Mouse (Mus musculus) layer of hippocampus, postnatal 25 days (tissue): ENCODE data around the gene H2afz. TPM values are rescaled to one million over a fixed set of nuclear protein-coding genes. Genes with fewer than 3 reads are reported as not detected.
"Not testable (repeated sequence)": the region's sequence is repeated elsewhere in the genome, so short reads cannot be mapped to it uniquely, and the experiment has no call there.

Source experiments
- DNase-seq, 2 experiments: peaks; one replicate each; pipeline ENCODE4 v3.0.0; 2022; ENCODE audit warnings: mixed read lengths in 2 of 2, low spot score in 1 of 2; ENCODE audit errors: extremely low spot score in 1 of 2
- total RNA-seq, 2 experiments: library from RNA; stranded (reverse); gene quantifications; 2 replicates each; pipeline ENCODE4 v1.2.3; 2021

Gene H2afz
- total RNA-seq = 100 to 1,000 TPM; 141 to 151 TPM

GRCm38 (mm10) chr3:137864124-137864987, at the start of gene H2afz:
Gene H2afz (plus strand): TSS chr3:137864487.
- DNase-seq = peak; percentile 93 to 95

GRCm38 (mm10) chr3:137818713-137819112, 45.6 kb upstream of the H2afz start:
- no peak for DNase-seq

GRCm38 (mm10) chr3:137820688-137821467, 43.4 kb upstream of the H2afz start:
- DNase-seq = no peak

GRCm38 (mm10) chr3:137823317-137823716, 41.0 kb upstream of the H2afz start:
- no peak for DNase-seq

- DNase-seq = no peak
These were observed 36.6 kb upstream of the H2afz start for GRCm38 (mm10) chr3:137827678-137828077.

GRCm38 (mm10) chr3:137831156-137831555, 33.1 kb upstream of the H2afz start:
- DNase-seq = no peak

GRCm38 (mm10) chr3:137833128-137833527, 31.2 kb upstream of the H2afz start:
- no peak for DNase-seq

GRCm38 (mm10) chr3:137833698-137834097, 30.6 kb upstream of the H2afz start:
- no peak for DNase-seq

GRCm38 (mm10) chr3:137836543-137836942, 27.7 kb upstream of the H2afz start:
- DNase-seq = no peak

- DNase-seq = no peak
These were observed 26.1 kb upstream of the H2afz start for GRCm38 (mm10) chr3:137838160-137838559.

GRCm38 (mm10) chr3:137842944-137843343, 21.3 kb upstream of the H2afz start:
- no peak for DNase-seq

- no peak for DNase-seq
These were observed 20.0 kb upstream of the H2afz start for GRCm38 (mm10) chr3:137844263-137844662.

GRCm38 (mm10) chr3:137846552-137846951, 17.7 kb upstream of the H2afz start:
- no peak for DNase-seq

- DNase-seq = no peak
These were observed 15.9 kb upstream of the H2afz start for GRCm38 (mm10) chr3:137848354-137848753.

- no peak for DNase-seq
These were observed 14.6 kb upstream of the H2afz start for GRCm38 (mm10) chr3:137849697-137850096.

GRCm38 (mm10) chr3:137851196-137851595, 13.1 kb upstream of the H2afz start:
- DNase-seq = no peak

GRCm38 (mm10) chr3:137853011-137853410, 11.3 kb upstream of the H2afz start:
- DNase-seq = not testable (repeated sequence)

GRCm38 (mm10) chr3:137855328-137855727, 9.0 kb upstream of the H2afz start:
- DNase-seq = no peak

GRCm38 (mm10) chr3:137856061-137856460, 8.2 kb upstream of the H2afz start:
- DNase-seq = no peak

- DNase-seq = no peak
These were observed 3.7 kb upstream of the H2afz start for GRCm38 (mm10) chr3:137860394-137861170.

GRCm38 (mm10) chr3:137861436-137861835, 2.9 kb upstream of the H2afz start:
- no peak for DNase-seq
